Mouse (Mus musculus): Measurements from ENCODE around the gene Kcnk16.

- TF ChIP-seq CTCF (IDR thresholded peaks at IDR 0.05; ENCODE audit: borderline replicate concordance, insufficient read depth, low read depth, low read length) (no peak), POLR2A (IDR thresholded peaks at IDR 0.05; ENCODE audit: borderline replicate concordance, insufficient read depth, low read length) (no peak)
Measured at GRCm38 (mm10) chr14:20233016-20233980, 35.7 kb downstream of the Kcnk16 start.

All from cerebellum, adult 2 months (tissue).